Mouse (Mus musculus) naive thymus-derived CD4-positive, alpha-beta T cell, adult 2 months (primary cell): ENCODE results near the gene Nuak1.
"Not testable (repeated sequence)": the region's sequence is repeated elsewhere in the genome, so short reads cannot be mapped to it uniquely, and the experiment has no call there.

Experiments used
- DNase-seq: peaks from one replicate; pipeline ENCODE4 v3.0.0-alpha.2; 2011; ENCODE audit warnings: low read depth

The Nuak1 gene

GRCm38 (mm10) chr10:84440541-84441433, at the start of gene Nuak1:
Nuak1 (minus strand) TSS chr10:84440597.
- DNase-seq: peak; percentile 52

GRCm38 (mm10) chr10:84490115-84490514, 49.7 kb upstream of the Nuak1 start:
- DNase-seq: no peak

GRCm38 (mm10) chr10:84488315-84488714, 47.9 kb upstream of the Nuak1 start:
- peak; percentile 71 for DNase-seq

- no peak for DNase-seq
These were observed 44.3 kb upstream of the Nuak1 start for GRCm38 (mm10) chr10:84484661-84485060.

- DNase-seq: no peak
These were observed 43.2 kb upstream of the Nuak1 start for GRCm38 (mm10) chr10:84483553-84483952.

- DNase-seq: no peak
These were observed 42.7 kb upstream of the Nuak1 start for GRCm38 (mm10) chr10:84483069-84483468.

- DNase-seq: not testable (repeated sequence)
These were observed 42.0 kb upstream of the Nuak1 start for GRCm38 (mm10) chr10:84482418-84482817.

GRCm38 (mm10) chr10:84481327-84481671, 40.9 kb upstream of the Nuak1 start:
- DNase-seq: no peak

GRCm38 (mm10) chr10:84480667-84481326, 40.4 kb upstream of the Nuak1 start:
- DNase-seq: no peak

GRCm38 (mm10) chr10:84480146-84480545, 39.7 kb upstream of the Nuak1 start:
- DNase-seq: no peak

GRCm38 (mm10) chr10:84477613-84478076, 37.2 kb upstream of the Nuak1 start:
- no peak for DNase-seq

- DNase-seq: no peak
These were observed 36.7 kb upstream of the Nuak1 start for GRCm38 (mm10) chr10:84477045-84477612.

GRCm38 (mm10) chr10:84467555-84468164, 27.3 kb upstream of the Nuak1 start:
- DNase-seq: no peak

- DNase-seq: no peak
These were observed 25.1 kb upstream of the Nuak1 start for GRCm38 (mm10) chr10:84465511-84465910.

GRCm38 (mm10) chr10:84460420-84461101, 20.2 kb upstream of the Nuak1 start:
- no peak for DNase-seq

- no peak for DNase-seq
These were observed 17.7 kb upstream of the Nuak1 start for GRCm38 (mm10) chr10:84458094-84458493.

GRCm38 (mm10) chr10:84457539-84457938, 17.1 kb upstream of the Nuak1 start:
- DNase-seq: no peak

- DNase-seq: no peak
These were observed 16.4 kb upstream of the Nuak1 start for GRCm38 (mm10) chr10:84456632-84457320.

GRCm38 (mm10) chr10:84451883-84452282, 11.5 kb upstream of the Nuak1 start:
- no peak for DNase-seq

GRCm38 (mm10) chr10:84450654-84451053, 10.3 kb upstream of the Nuak1 start:
- DNase-seq: peak; percentile 49

- DNase-seq: no peak
These were observed 9.3 kb upstream of the Nuak1 start for GRCm38 (mm10) chr10:84449733-84450132.
